Mouse (Mus musculus) liver, embryonic 15.5 days (tissue): ENCODE measurements around the gene Pxmp4. TPM values are rescaled to one million over a fixed set of nuclear protein-coding genes. Genes with fewer than 3 reads are reported as not detected.

Source experiments
- ATAC-seq: fragments of 200-750 bp; cut with Nextera tagmentation; 2 replicates; pipeline ENCODE4 v1.8.0; 2017; ENCODE audit warnings: moderate number of reproducible peaks, mild to moderate bottlenecking, moderate library complexity; ENCODE audit not compliant: insufficient read depth
- H3K27ac ChIP-seq: fragments of 300-500 bp; sonication (generic); replicated peaks from 2 replicates; pipeline ENCODE4 v1.5.1; 2015; ENCODE audit warnings: mild to moderate bottlenecking, inconsistent platforms
- H3K27me3 ChIP-seq: fragments of 300-500 bp; sonication (generic); 2 replicates; pipeline ENCODE4 v1.6.1; 2015; ENCODE audit warnings: mild to moderate bottlenecking, inconsistent platforms
- H3K36me3 ChIP-seq: fragments of 300-500 bp; sonication (generic); replicated peaks from 2 replicates; pipeline ENCODE4 v1.6.1; 2015; ENCODE audit warnings: moderate library complexity, mild to moderate bottlenecking, inconsistent platforms
- H3K4me1 ChIP-seq: fragments of 300-500 bp; sonication (generic); replicated peaks from 2 replicates; pipeline ENCODE4 v1.6.1; 2015; ENCODE audit warnings: inconsistent platforms
- H3K4me2 ChIP-seq: fragments of 300-500 bp; sonication (generic); 2 replicates; pipeline ENCODE4 v1.6.1; 2015; ENCODE audit warnings: moderate library complexity, mild to moderate bottlenecking, inconsistent platforms
- H3K4me3 ChIP-seq: fragments of 300-500 bp; sonication (generic); replicated peaks from 2 replicates; pipeline ENCODE4 v1.5.1; 2015; ENCODE audit warnings: mild to moderate bottlenecking, inconsistent platforms
- H3K9ac ChIP-seq: fragments of 300-500 bp; sonication (generic); 2 replicates; pipeline ENCODE4 v1.6.1; 2015; ENCODE audit warnings: moderate library complexity, mild to moderate bottlenecking, inconsistent platforms
- H3K9me3 ChIP-seq: fragments of 300-500 bp; sonication (generic); replicated peaks from 2 replicates; pipeline ENCODE4 v1.6.1; 2016; ENCODE audit warnings: inconsistent platforms
- WGBS: fragments of 180-500 bp; shearing (Covaris S2); methylation state at CpG from one replicate; pipeline ENCODE4 v1.1.7; 2015; ENCODE audit warnings: mixed read lengths; ENCODE audit not compliant: insufficient replicate concordance; 5-methylcytosine and 5-hydroxymethylcytosine counted together
- polyA plus RNA-seq: library from polyadenylated mRNA; unstranded; fragments of >200 nt; fragmentation: Nextera tagmentation; extraction: Ambion mirVana; gene quantifications from 2 replicates; pipeline ENCODE4 v1.2.1, GENCODE M21; 2015

The Pxmp4 gene
- 34.6 and 43.9 TPM in 2 replicates for polyA plus RNA-seq

DNA sequence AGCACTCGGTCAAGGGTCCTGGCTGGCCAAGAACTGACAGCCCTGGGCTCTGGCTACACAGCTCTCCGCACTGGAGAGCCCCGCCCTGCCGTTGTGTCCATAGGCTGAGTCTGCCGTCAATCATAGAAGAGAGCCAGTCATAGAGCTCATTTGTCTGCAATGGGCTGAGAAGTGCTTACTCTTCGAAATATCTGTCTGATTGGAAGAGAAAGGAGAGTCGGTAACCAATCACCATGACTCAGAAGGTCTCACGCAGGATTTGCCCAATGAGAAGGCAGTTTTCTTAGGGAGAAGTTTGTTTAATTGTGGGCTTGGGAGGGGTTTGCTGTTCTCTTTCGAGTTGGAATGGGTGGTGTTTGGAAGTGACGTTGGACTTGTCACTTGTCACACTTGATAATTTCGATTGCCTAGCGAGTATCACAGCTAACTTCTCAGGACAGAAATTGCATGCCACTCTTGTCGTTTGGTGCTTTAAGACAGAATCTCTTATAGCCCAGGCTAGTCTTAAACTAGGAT, at the start of gene Pxmp4:
TSS of gene Pxmp4 (minus strand) at position 71 of the 516 bp plus-strand sequence.
- WGBS, result 0% methylated on average over 13 of the region's 13 CpGs
- peak within 1 kb of the TSS; percentile 82 for H3K4me2 ChIP-seq
- H3K4me3 ChIP-seq, result peak within 1 kb of the TSS; percentile 70
- H3K9ac ChIP-seq, result peak within 1 kb of the TSS; percentile 83
- no peaks in the 10 kb centered on the region for H3K9me3 ChIP-seq
- H3K27ac ChIP-seq, result peak within 1 kb of the TSS; percentile 93
- ATAC-seq, result peak; percentile 100
- peaks cover 44% of the 10 kb centered on the region for H3K4me1 ChIP-seq
- H3K27me3 ChIP-seq, result peaks cover 4% of the 10 kb centered on the region; the same call in 1 of the 2 replicates
- H3K36me3 ChIP-seq, result 0 out of 2 replicates have a peak, but pooled peaks cover 3% of the 10 kb centered on the region

GRCm38 (mm10) chr2:154651363-154651762, 47.9 kb upstream of the Pxmp4 start, which contains the start of gene Chmp4b:
TSS of gene Chmp4b (plus strand) at chr2:154651705.
- no peak within 1 kb of the TSS for H3K27ac ChIP-seq
- H3K9me3 ChIP-seq, result no peaks in the 10 kb centered on the region; the same call in 1 of the 2 replicates
- no peak within 1 kb of the TSS for H3K9ac ChIP-seq
- H3K27me3 ChIP-seq, result no peaks in the 10 kb centered on the region
- no peak for ATAC-seq
- 48% methylated on average over 8 of the region's 8 CpGs for WGBS
- H3K4me2 ChIP-seq, result no peak within 1 kb of the TSS
- H3K4me3 ChIP-seq, result no peak within 1 kb of the TSS
- peaks cover 11% of the 10 kb centered on the region for H3K4me1 ChIP-seq
- no peaks in the 10 kb centered on the region; the same call in 1 of the 2 replicates for H3K36me3 ChIP-seq

GRCm38 (mm10) chr2:154650404-154650803, 46.9 kb upstream of the Pxmp4 start:
- no peak overlapping the region for H3K27ac ChIP-seq

GRCm38 (mm10) chr2:154648086-154648485, 44.6 kb upstream of the Pxmp4 start:
- no peaks in the 10 kb centered on the region for H3K27me3 ChIP-seq
- H3K4me1 ChIP-seq, result peaks cover 8% of the 10 kb centered on the region
- peaks cover 20% of the 10 kb centered on the region for H3K36me3 ChIP-seq
- H3K27ac ChIP-seq, result no peak overlapping the region
- no peak overlapping the region for H3K4me3 ChIP-seq
- H3K9me3 ChIP-seq, result no peaks in the 10 kb centered on the region; the same call in 1 of the 2 replicates
- 19% methylated on average over 3 of the region's 3 CpGs for WGBS
- H3K4me2 ChIP-seq, result no peak overlapping the region
- no peak for ATAC-seq
- H3K9ac ChIP-seq, result no peak overlapping the region

More at GRCm38 (mm10) chr2:154650404-154650803, 46.9 kb upstream of the Pxmp4 start:
- 0 out of 2 replicates have a peak, but pooled peaks cover 3% of the 10 kb centered on the region for H3K4me1 ChIP-seq
- H3K36me3 ChIP-seq, result peaks cover 4% of the 10 kb centered on the region
- H3K9ac ChIP-seq, result no peak overlapping the region
- 59% methylated on average over 3 of the region's 3 CpGs for WGBS
- no peak overlapping the region for H3K4me2 ChIP-seq
- no peaks in the 10 kb centered on the region; the same call in 1 of the 2 replicates for H3K9me3 ChIP-seq
- ATAC-seq, result no peak
- H3K27me3 ChIP-seq, result no peaks in the 10 kb centered on the region
- H3K4me3 ChIP-seq, result no peak overlapping the region

- H3K9ac ChIP-seq, result no peak overlapping the region
- 66% methylated on average over 5 of the region's 5 CpGs for WGBS
Observed at GRCm38 (mm10) chr2:154646634-154647033, 43.1 kb upstream of the Pxmp4 start.

DNA sequence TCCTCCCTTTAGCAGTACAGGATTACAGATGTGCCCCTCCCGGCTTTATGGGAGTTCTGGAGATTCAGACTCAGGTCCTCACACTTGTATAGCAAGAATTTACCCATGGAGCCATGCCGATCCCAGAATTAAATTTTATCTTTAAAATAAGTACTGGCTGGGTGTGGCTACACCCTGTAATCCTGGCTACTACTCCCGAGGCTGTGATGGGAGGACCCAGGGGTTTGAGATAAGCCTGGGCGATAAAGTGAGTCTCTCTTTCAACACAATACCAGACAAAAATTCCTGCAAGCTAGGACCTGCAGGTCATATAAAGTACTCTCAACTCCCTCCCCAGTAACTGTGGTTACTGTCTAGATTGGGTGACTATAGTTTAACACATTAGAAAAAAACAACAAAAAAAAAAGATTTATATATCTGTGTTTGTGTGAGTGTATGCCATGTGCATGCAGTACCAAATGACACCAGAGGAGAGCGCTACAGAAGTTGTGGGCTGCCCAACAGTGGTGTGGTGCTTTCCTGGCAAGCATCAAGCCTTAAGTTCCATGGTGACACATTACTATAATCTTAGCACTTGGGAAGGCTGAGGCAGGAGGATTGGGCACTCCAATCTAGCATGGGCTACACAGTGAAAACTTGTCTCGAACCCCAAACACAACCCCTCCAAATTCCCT, 39.3 kb upstream of the Pxmp4 start:
- Histone ChIP-seq H3K27me3 (no peaks in the 10 kb centered on the region), H3K36me3 (peaks cover 63% of the 10 kb centered on the region), H3K9ac (no peak overlapping the region), H3K9me3 (no peaks in the 10 kb centered on the region; the same call in 1 of the 2 replicates), H3K4me3 (no peak overlapping the region), H3K4me2 (no peak overlapping the region), H3K27ac (no peak overlapping the region; the same call in 1 of the 2 replicates), H3K4me1 (peaks cover 21% of the 10 kb centered on the region)
- WGBS, result 43% methylated on average over 6 of the region's 6 CpGs
- ATAC-seq, result no peak

More at GRCm38 (mm10) chr2:154646634-154647033, 43.1 kb upstream of the Pxmp4 start:
- Histone ChIP-seq H3K4me3 (no peak overlapping the region), H3K4me2 (no peak overlapping the region), H3K27me3 (no peaks in the 10 kb centered on the region), H3K9me3 (no peaks in the 10 kb centered on the region; the same call in 1 of the 2 replicates), H3K36me3 (peaks cover 31% of the 10 kb centered on the region), H3K27ac (no peak overlapping the region), H3K4me1 (peaks cover 21% of the 10 kb centered on the region)
- ATAC-seq, result no peak

DNA sequence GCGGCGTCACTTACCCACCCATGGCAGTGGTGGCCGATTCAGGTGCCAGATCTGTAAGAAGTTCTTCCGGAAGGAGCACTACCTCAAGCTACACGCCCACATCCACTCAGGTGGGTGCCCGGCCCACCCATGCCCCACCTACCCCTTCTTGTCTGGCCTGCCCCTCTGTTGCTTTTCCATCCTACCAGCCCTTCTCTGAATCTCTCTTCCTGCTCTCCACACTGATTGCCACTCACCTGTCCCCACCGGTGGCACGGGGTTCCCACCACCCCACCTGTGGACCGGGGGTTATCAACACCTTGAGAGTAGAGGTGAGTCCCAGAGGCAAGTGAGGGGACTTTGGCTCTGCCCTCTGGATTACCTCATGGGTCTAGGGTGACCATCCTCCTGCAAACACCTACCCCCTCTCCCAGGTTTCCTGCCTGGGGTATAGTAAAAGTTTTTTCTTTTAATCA, 38.5 kb upstream of the Pxmp4 start:
- H3K4me2 ChIP-seq, result no peak overlapping the region
- no peaks in the 10 kb centered on the region; the same call in 1 of the 2 replicates for H3K9me3 ChIP-seq
- 87% methylated on average over 9 of the region's 9 CpGs for WGBS
- H3K27ac ChIP-seq, result no peak overlapping the region
- peaks cover 70% of the 10 kb centered on the region for H3K36me3 ChIP-seq
- H3K27me3 ChIP-seq, result no peaks in the 10 kb centered on the region
- H3K4me3 ChIP-seq, result no peak overlapping the region
- H3K4me1 ChIP-seq, result peaks cover 21% of the 10 kb centered on the region
- ATAC-seq, result no peak
- H3K9ac ChIP-seq, result no peak overlapping the region

- Histone ChIP-seq H3K4me3 (no peak overlapping the region), H3K27me3 (no peaks in the 10 kb centered on the region), H3K4me2 (no peak overlapping the region), H3K4me1 (peaks cover 21% of the 10 kb centered on the region), H3K36me3 (peaks cover 70% of the 10 kb centered on the region), H3K27ac (no peak overlapping the region), H3K9me3 (no peaks in the 10 kb centered on the region; the same call in 1 of the 2 replicates), H3K9ac (no peak overlapping the region)
- 75% methylated on average over 8 of the region's 8 CpGs for WGBS
- ATAC-seq, result no peak
Observed at GRCm38 (mm10) chr2:154641176-154641575, 37.7 kb upstream of the Pxmp4 start.

DNA sequence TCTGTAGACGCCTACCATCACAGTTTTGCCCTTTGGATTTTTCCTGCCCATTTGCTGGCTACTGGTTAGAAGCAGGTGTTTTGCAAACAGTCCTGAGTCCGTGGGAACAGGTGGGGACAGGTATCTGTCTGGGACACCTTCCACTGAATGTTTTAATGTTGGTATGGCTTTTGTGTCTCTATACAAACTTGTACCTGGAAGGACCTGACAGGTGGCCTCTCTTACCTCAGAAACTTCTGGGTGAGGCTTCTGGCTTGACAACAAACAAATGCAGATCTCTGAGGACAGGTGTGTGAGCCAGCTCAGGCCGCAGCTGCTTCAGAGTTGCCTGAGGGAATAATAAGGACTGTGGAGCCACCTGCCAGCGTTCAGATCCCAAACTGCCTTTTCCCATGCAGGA, 35.6 kb upstream of the Pxmp4 start:
- no peak for ATAC-seq
- Histone ChIP-seq H3K4me3 (no peak overlapping the region), H3K27me3 (no peaks in the 10 kb centered on the region), H3K27ac (no peak overlapping the region), H3K36me3 (peaks cover 63% of the 10 kb centered on the region), H3K9ac (no peak overlapping the region), H3K9me3 (no peaks in the 10 kb centered on the region; the same call in 1 of the 2 replicates), H3K4me1 (peaks cover 40% of the 10 kb centered on the region), H3K4me2 (no peak overlapping the region)
- WGBS, result 86% methylated on average over 4 of the region's 4 CpGs

DNA sequence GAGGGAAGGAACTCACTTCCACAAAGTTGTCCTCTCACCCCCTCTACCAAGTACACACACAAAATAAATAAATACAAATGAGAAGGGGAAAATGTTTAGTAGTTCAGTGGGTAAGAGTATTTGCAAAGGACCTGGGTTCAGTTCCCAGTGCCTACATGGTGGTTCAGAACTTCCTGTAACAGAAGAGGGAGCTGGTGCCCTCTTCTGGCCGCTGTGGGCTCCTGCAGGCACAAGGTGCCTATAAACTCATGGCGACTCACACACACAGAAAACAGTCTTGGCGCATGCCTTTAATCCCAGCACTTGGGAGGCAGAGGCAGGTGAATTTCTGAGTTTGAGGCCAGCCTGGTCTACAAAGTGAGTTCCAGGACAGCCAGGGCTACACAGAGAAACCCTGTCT, 35.0 kb upstream of the Pxmp4 start:
- H3K27me3 ChIP-seq, result no peaks in the 10 kb centered on the region
- H3K9ac ChIP-seq, result no peak overlapping the region
- peaks cover 42% of the 10 kb centered on the region for H3K4me1 ChIP-seq
- no peak for ATAC-seq
- no peak overlapping the region for H3K4me2 ChIP-seq
- H3K9me3 ChIP-seq, result no peaks in the 10 kb centered on the region; the same call in 1 of the 2 replicates
- H3K27ac ChIP-seq, result no peak overlapping the region
- 90% methylated on average over 3 of the region's 3 CpGs for WGBS
- H3K4me3 ChIP-seq, result no peak overlapping the region
- peaks cover 57% of the 10 kb centered on the region for H3K36me3 ChIP-seq

GRCm38 (mm10) chr2:154635826-154636225, 32.3 kb upstream of the Pxmp4 start:
- H3K4me3 ChIP-seq, result no peak overlapping the region
- H3K27me3 ChIP-seq, result no peaks in the 10 kb centered on the region
- no peaks in the 10 kb centered on the region; the same call in 1 of the 2 replicates for H3K9me3 ChIP-seq
- WGBS, result 92% methylated on average over 2 of the region's 2 CpGs
- H3K27ac ChIP-seq, result peak overlapping the region; percentile 99
- H3K9ac ChIP-seq, result no peak overlapping the region; the same call in 1 of the 2 replicates
- peaks cover 48% of the 10 kb centered on the region for H3K36me3 ChIP-seq
- peaks cover 31% of the 10 kb centered on the region for H3K4me1 ChIP-seq
- ATAC-seq, result no peak
- H3K4me2 ChIP-seq, result no peak overlapping the region
